In the genomic region with DNA sequence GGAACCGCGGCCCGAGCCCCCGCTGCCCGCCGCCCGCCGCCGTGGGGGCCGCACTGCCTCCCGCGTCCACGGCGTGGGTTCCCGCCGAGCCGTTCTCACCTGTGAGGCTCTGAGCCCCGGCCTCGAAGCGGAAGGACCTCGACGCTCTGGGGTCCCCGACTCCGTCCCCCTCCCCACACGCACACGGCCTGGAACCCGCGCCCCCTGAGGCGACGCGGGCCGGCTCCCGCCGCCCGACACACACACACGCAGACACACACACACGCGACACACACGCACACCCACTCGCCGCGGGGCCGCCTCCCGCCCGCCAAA, we compare ENCODE assay signal across 8 mouse cellular contexts. TPM values are rescaled to one million over a fixed set of nuclear protein-coding genes. Genes with fewer than 3 reads are reported as not detected.
A peak's percentile ranks its signal among the peaks of the same experiment; 100 is the strongest.
DNase-seq lines count a peak whose midpoint lies in the region; ATAC-seq and TF ChIP-seq lines count a peak whose summit lies in the region.

No protein-coding gene starts in this region.

- WGBS in heart, embryonic 10.5 days = under 1% methylated on average over 32 of the region's 45 CpGs
- 1% methylated on average over 36 of the region's 45 CpGs for WGBS in liver, embryonic 12.5 days (ENCODE audit: insufficient replicate concordance)

- peak overlapping the region; percentile 77 for H3ac ChIP-seq in C2C12 (ENCODE audit: control insufficient read depth, insufficient read length, low read depth)

- peak overlapping the region; percentile 99 for H3K4me3 ChIP-seq in heart, embryonic 10.5 days
- H3K4me3 ChIP-seq in C2C12 (ENCODE audit: insufficient read depth, poor library complexity, severe bottlenecking) = peak overlapping the region; percentile 64
- peak overlapping the region; percentile 95 for H3K4me3 ChIP-seq in liver, embryonic 12.5 days

- no peak for DNase-seq in heart, embryonic 10.5 days (ENCODE audit: low spot score)
- DNase-seq in heart, adult 8-10 months (ENCODE audit: low spot score) = no peak
- no peak for DNase-seq in left cerebral cortex, postnatal 14 days (ENCODE audit: low spot score in 2 of 2)
- no peak for DNase-seq in left cerebral cortex, adult 18-20 months (ENCODE audit: low spot score in 2 of 2)
- DNase-seq in cerebellum, postnatal 25 days = no peak

- H3K79me2 ChIP-seq in C2C12 (ENCODE audit: control insufficient read depth, insufficient read depth) = peaks cover 61% of the 10 kb centered on the region

- H3K27ac ChIP-seq in heart, embryonic 10.5 days = peak overlapping the region; percentile 99
- peak overlapping the region; percentile 98 for H3K27ac ChIP-seq in liver, embryonic 12.5 days

- 0 out of 2 replicates have a peak, but pooled peaks have one; percentile 15 for ATAC-seq in erythroid progenitor cell, adult 5-6 weeks (replicated peaks; ENCODE audit: low FRiP score, poor library complexity, severe bottlenecking)
- 0 out of 2 replicates have a peak, but pooled peaks have one; percentile 9 for ATAC-seq in liver, embryonic 12.5 days

- no peaks in the 10 kb centered on the region for H3K9me3 ChIP-seq in heart, embryonic 10.5 days
- no peaks in the 10 kb centered on the region for H3K9me3 ChIP-seq in liver, embryonic 12.5 days (replicated peaks)

- no peaks in the 10 kb centered on the region for H3K27me3 ChIP-seq in heart, embryonic 10.5 days (ENCODE audit: insufficient read depth, poor library complexity, severe bottlenecking)
- no peaks in the 10 kb centered on the region for H3K27me3 ChIP-seq in C2C12 (ENCODE audit: control insufficient read depth, insufficient read depth, insufficient read length)
- no peaks in the 10 kb centered on the region for H3K27me3 ChIP-seq in liver, embryonic 12.5 days (replicated peaks)

- TF ChIP-seq CTCF in C2C12 (IDR thresholded peaks at IDR 0.05; ENCODE audit: control insufficient read depth, insufficient read depth, insufficient read length) = no peak

- no peaks in the 10 kb centered on the region for H3K36me3 ChIP-seq in heart, embryonic 10.5 days
- H3K36me3 ChIP-seq in C2C12 (ENCODE audit: control insufficient read depth, insufficient read depth) = no peaks in the 10 kb centered on the region
- H3K36me3 ChIP-seq in liver, embryonic 12.5 days = no peaks in the 10 kb centered on the region

- peak overlapping the region; percentile 94 for H3K9ac ChIP-seq in liver, embryonic 12.5 days

- H3K4me2 ChIP-seq in liver, embryonic 12.5 days = peak overlapping the region; percentile 96

- H3K4me1 ChIP-seq in heart, embryonic 10.5 days = peaks cover 9% of the 10 kb centered on the region; the same call in 1 of the 2 replicates
- peaks cover 26% of the 10 kb centered on the region for H3K4me1 ChIP-seq in liver, embryonic 12.5 days

- intact Hi-C loops in left cerebral cortex, postnatal 14 days (cut with DNase I) = no loop called here

- H3K79me3 ChIP-seq in C2C12 (ENCODE audit: low read depth) = peaks cover 47% of the 10 kb centered on the region

TF ChIP-seq in C2C12, 6 proteins besides CTCF, POLR2A, EP300 and RAD21:
- no peak for TF ChIP-seq MAX (IDR thresholded peaks at IDR 0.05)
- no peak for TF ChIP-seq USF1 (IDR thresholded peaks at IDR 0.05; ENCODE audit: low read depth)
- no peak for TF ChIP-seq MYOG (IDR thresholded peaks at IDR 0.05; ENCODE audit: control insufficient read depth, extremely low read depth, insufficient read length)
- no peak for TF ChIP-seq FOSL1 (IDR thresholded peaks at IDR 0.05; ENCODE audit: insufficient read depth, low read length, poor library complexity, severe bottlenecking)
- no peak for TF ChIP-seq CEBPB (IDR thresholded peaks at IDR 0.05; ENCODE audit: low read depth)
- no peak for TF ChIP-seq MYOD1 (IDR thresholded peaks at IDR 0.05; ENCODE audit: control insufficient read depth, insufficient read length, low read depth)

RNA-seq across cellular contexts. Expression of gene Cnot6l, which starts 2.8 kb away (rescaled TPM):
- polyA plus RNA-seq in heart, embryonic 10.5 days (2016; fragmentation: Nextera tagmentation; extraction: Ambion mirVana) = 11.1 and 12.4 TPM in 2 replicates
- total RNA-seq in heart, adult 8-10 months (2022) = 10 to 100 TPM; 47.5 to 56.6 (median 55.9) TPM
- 6.9 TPM for polyA plus RNA-seq in C2C12 (2012; fragmentation: generic; extraction: Trizol)
- total RNA-seq in erythroid progenitor cell, adult 5-6 weeks (2015; ENCODE audit: low replicate concordance) = 18.0 and 20.5 TPM in 2 replicates
- 7.0 and 8.0 TPM in 2 replicates for total RNA-seq in erythroid progenitor cell, adult 5-6 weeks (2017; ENCODE audit: low replicate concordance)
- 9.1 and 12.1 TPM in 2 replicates for polyA plus RNA-seq in liver, embryonic 12.5 days (2016; fragmentation: Nextera tagmentation; extraction: Ambion mirVana)
- total RNA-seq in left cerebral cortex, postnatal 14 days (2021) = 10 to 100 TPM; 67.1 to 69.6 TPM
- total RNA-seq in left cerebral cortex, adult 18-20 months (2021) = 10 to 100 TPM; 66.8 to 69.1 TPM

RNA-seq across cellular contexts. Expression of gene Mrpl1, which starts 48.1 kb away (rescaled TPM):
- 23.2 and 23.9 TPM in 2 replicates for polyA plus RNA-seq in heart, embryonic 10.5 days (2016; fragmentation: Nextera tagmentation; extraction: Ambion mirVana)
- total RNA-seq in heart, adult 8-10 months (2022) = 10 to 100 TPM; 25.4 to 32.5 (median 30.0) TPM
- polyA plus RNA-seq in C2C12 (2012; fragmentation: generic; extraction: Trizol) = 5.7 TPM
- 7.1 and 9.4 TPM in 2 replicates for total RNA-seq in erythroid progenitor cell, adult 5-6 weeks (2015; ENCODE audit: low replicate concordance)
- 10.7 and 11.9 TPM in 2 replicates for total RNA-seq in erythroid progenitor cell, adult 5-6 weeks (2017; ENCODE audit: low replicate concordance)
- 22.3 and 23.6 TPM in 2 replicates for polyA plus RNA-seq in liver, embryonic 12.5 days (2016; fragmentation: Nextera tagmentation; extraction: Ambion mirVana)
- total RNA-seq in left cerebral cortex, postnatal 14 days (2021) = 10 to 100 TPM; 12.9 to 14.5 TPM
- 10 to 100 TPM; 14.4 TPM for total RNA-seq in left cerebral cortex, adult 18-20 months (2021)
